Mouse (Mus musculus) intestine, embryonic 16.5 days (tissue): Measurements from ENCODE around the gene Kmt5b. TPM values are rescaled to one million over a fixed set of nuclear protein-coding genes. Genes with fewer than 3 reads are reported as not detected.

Source experiments
- polyA plus RNA-seq: library from polyadenylated mRNA; unstranded; fragments of >200 nt; fragmentation: Nextera tagmentation; extraction: Ambion mirVana; gene quantifications from 2 replicates; pipeline ENCODE4 v1.2.1, GENCODE M21; 2015

The Kmt5b gene
- polyA plus RNA-seq, 1 experiment from 2014 or later: 16.5 TPM

Other genes with a start within 250 kb of the Kmt5b start
- gene Ppp6r3, start 191.7 kb upstream of the Kmt5b start, polyA plus RNA-seq: 43.1 and 45.1 TPM in 2 replicates
- gene Lrp5, start 80.9 kb upstream of the Kmt5b start, polyA plus RNA-seq: 4.2 and 4.4 TPM in 2 replicates
- 53.8 and 65.6 TPM in 2 replicates for gene 1810055G02Rik, start 59.1 kb upstream of the Kmt5b start, polyA plus RNA-seq
- gene Chka, start 84.4 kb downstream of the Kmt5b start, polyA plus RNA-seq: 57.8 and 67.5 TPM in 2 replicates
- 73.3 and 84.5 TPM in 2 replicates for gene Tcirg1, start 139.7 kb downstream of the Kmt5b start, polyA plus RNA-seq
- gene Ndufs8, start 145.4 kb downstream of the Kmt5b start, polyA plus RNA-seq: 412 and 424 TPM in 2 replicates
- gene Aldh3b1, start 162.4 kb downstream of the Kmt5b start, polyA plus RNA-seq: 4.2 TPM in 2 replicates
- 27.0 and 29.8 TPM in 2 replicates for gene Unc93b1, start 167.8 kb downstream of the Kmt5b start, polyA plus RNA-seq
- not detected in 2 replicates for gene Aldh3b3, start 191.2 kb downstream of the Kmt5b start, polyA plus RNA-seq
- 0.61 and 1.2 TPM in 2 replicates for gene Aldh3b2, start 204.9 kb downstream of the Kmt5b start, polyA plus RNA-seq
- 16.9 and 20.1 TPM in 2 replicates for gene Acy3, start 219.1 kb downstream of the Kmt5b start, polyA plus RNA-seq
- 0.73 and 0.83 TPM in 2 replicates for gene Tbx10, start 225.3 kb downstream of the Kmt5b start, polyA plus RNA-seq
- gene Nudt8, start 233.2 kb downstream of the Kmt5b start, polyA plus RNA-seq: 40.9 and 41.0 TPM in 2 replicates
- gene Gm49405, start 233.2 kb downstream of the Kmt5b start, polyA plus RNA-seq: 2.0 and 2.4 TPM in 2 replicates
- gene Doc2g, start 235.9 kb downstream of the Kmt5b start, polyA plus RNA-seq: 2.4 and 3.4 TPM in 2 replicates
- 299 and 309 TPM in 2 replicates for gene Ndufv1, start 245.4 kb downstream of the Kmt5b start, polyA plus RNA-seq